Mouse (Mus musculus): ENCODE data around the gene Zfyve26. TPM values are rescaled to one million over a fixed set of nuclear protein-coding genes. Genes with fewer than 3 reads are reported as not detected.

Zfyve26 gene
- total RNA-seq, 1 experiment = 22.8 TPM

GRCm38 (mm10) chr12:79331722-79332121 is 35.6 kb upstream of the Zfyve26 start:
- Histone ChIP-seq H3K36me3 (ENCODE audit: control insufficient read depth, insufficient read depth, low read length, poor library complexity, severe bottlenecking) (peaks cover 2% of the 10 kb centered on the region; the same call in 1 of the 2 replicates), H3K4me1 (ENCODE audit: control insufficient read depth in 2 of 2, insufficient read depth in 2 of 2, low read length in 2 of 2, poor library complexity in 1 of 2) (0 out of 4 replicates have a peak, but pooled peaks cover 0 to 2% of the 10 kb centered on the region in 2 experiments), H3K4me3 (ENCODE audit: insufficient read depth in 1 of 2, low read depth in 1 of 2, low read length in 2 of 2, poor library complexity in 1 of 2, severe bottlenecking in 1 of 2) (no peak overlapping the region), H3K9me3 (ENCODE audit: control insufficient read depth, insufficient read depth, low read depth, low read length) (no peaks in the 10 kb centered on the region), H3K27ac (ENCODE audit: insufficient read depth, low read depth, low read length, poor library complexity, severe bottlenecking) (no peak overlapping the region), H3K9ac (ENCODE audit: insufficient read depth, low read depth, low read length, poor library complexity, severe bottlenecking) (no peak overlapping the region)
- DNase-seq (ENCODE audit: low read depth, low spot score) = no peak
- TF ChIP-seq ZNF384 (IDR thresholded peaks at IDR 0.05; ENCODE audit: low read depth, low read length) (no peak), ZC3H11A (IDR thresholded peaks at IDR 0.05; ENCODE audit: borderline replicate concordance, low read depth, low read length) (no peak), CHD2 (IDR thresholded peaks at IDR 0.05; ENCODE audit: low read depth, low read length) (no peak), MAFK (IDR thresholded peaks at IDR 0.05; ENCODE audit: insufficient read depth, low read depth, low read length) (no peak), HCFC1 (IDR thresholded peaks at IDR 0.05; ENCODE audit: borderline replicate concordance, insufficient read depth, low read length) (no peak)
- in situ Hi-C loops (cut with MboI; ENCODE audit: low sequenced_read_pairs in 2 of 2, unreplicated experiment in 2 of 2) = no loop called here

GRCm38 (mm10) chr12:79330571-79330970 is 34.5 kb upstream of the Zfyve26 start:
- DNase-seq (ENCODE audit: low read depth, low spot score) = no peak

DNA sequence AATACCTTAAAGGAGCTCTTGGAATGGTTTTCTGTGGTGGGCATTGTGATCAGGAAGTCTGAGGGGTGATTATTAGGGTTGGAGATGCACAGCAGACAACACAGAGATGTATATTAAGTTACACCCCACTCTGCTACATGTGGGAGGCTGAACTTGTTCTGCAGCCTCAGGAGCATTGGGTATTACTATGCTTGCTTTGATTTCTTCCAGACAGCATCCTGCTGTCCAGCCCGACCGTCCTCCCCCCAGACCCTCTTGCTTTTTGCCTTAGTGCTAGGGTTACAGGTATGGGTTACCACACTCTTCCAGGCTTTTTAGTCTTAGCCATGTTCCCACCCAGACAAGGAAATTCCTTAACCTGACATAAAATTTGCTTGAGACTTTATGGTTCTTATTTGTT is 31.8 kb upstream of the Zfyve26 start:
- Histone ChIP-seq H3K9ac (ENCODE audit: insufficient read depth, low read depth, low read length, poor library complexity, severe bottlenecking) (no peak overlapping the region), H3K36me3 (ENCODE audit: control insufficient read depth, insufficient read depth, low read length, poor library complexity, severe bottlenecking) (peaks cover 2% of the 10 kb centered on the region; the same call in 1 of the 2 replicates), H3K4me3 (ENCODE audit: insufficient read depth in 1 of 2, low read depth in 1 of 2, low read length in 2 of 2, poor library complexity in 1 of 2, severe bottlenecking in 1 of 2) (no peak overlapping the region), H3K9me3 (ENCODE audit: control insufficient read depth, insufficient read depth, low read depth, low read length) (no peaks in the 10 kb centered on the region), H3K4me1 (ENCODE audit: control insufficient read depth in 2 of 2, insufficient read depth in 2 of 2, low read length in 2 of 2, poor library complexity in 1 of 2) (0 out of 4 replicates have a peak, but pooled peaks cover 4% of the 10 kb centered on the region in 2 experiments), H3K27ac (ENCODE audit: insufficient read depth, low read depth, low read length, poor library complexity, severe bottlenecking) (no peak overlapping the region)
- no peak for DNase-seq (ENCODE audit: low read depth, low spot score)
- in situ Hi-C loops (cut with MboI; ENCODE audit: low sequenced_read_pairs in 2 of 2, unreplicated experiment in 2 of 2) = no loop called here
- TF ChIP-seq ZC3H11A (IDR thresholded peaks at IDR 0.05; ENCODE audit: borderline replicate concordance, low read depth, low read length) (no peak), CHD2 (IDR thresholded peaks at IDR 0.05; ENCODE audit: low read depth, low read length) (no peak), HCFC1 (IDR thresholded peaks at IDR 0.05; ENCODE audit: borderline replicate concordance, insufficient read depth, low read length) (no peak), MAFK (IDR thresholded peaks at IDR 0.05; ENCODE audit: insufficient read depth, low read depth, low read length) (no peak), ZNF384 (IDR thresholded peaks at IDR 0.05; ENCODE audit: low read depth, low read length) (no peak)

More at GRCm38 (mm10) chr12:79330571-79330970, 34.5 kb upstream of the Zfyve26 start:
- no peak overlapping the region for H3K4me3 ChIP-seq (ENCODE audit: insufficient read depth in 1 of 2, low read depth in 1 of 2, low read length in 2 of 2, poor library complexity in 1 of 2, severe bottlenecking in 1 of 2)
- no peaks in the 10 kb centered on the region for H3K9me3 ChIP-seq (ENCODE audit: control insufficient read depth, insufficient read depth, low read depth, low read length)
- peaks cover 2% of the 10 kb centered on the region; the same call in 1 of the 2 replicates for H3K36me3 ChIP-seq (ENCODE audit: control insufficient read depth, insufficient read depth, low read length, poor library complexity, severe bottlenecking)
- in situ Hi-C loops (cut with MboI; ENCODE audit: low sequenced_read_pairs in 2 of 2, unreplicated experiment in 2 of 2) = no loop called here
- 0 out of 4 replicates have a peak, but pooled peaks cover 4% of the 10 kb centered on the region in 2 experiments for H3K4me1 ChIP-seq (ENCODE audit: control insufficient read depth in 2 of 2, insufficient read depth in 2 of 2, low read length in 2 of 2, poor library complexity in 1 of 2)
- no peak overlapping the region for H3K27ac ChIP-seq (ENCODE audit: insufficient read depth, low read depth, low read length, poor library complexity, severe bottlenecking)
- TF ChIP-seq HCFC1 (IDR thresholded peaks at IDR 0.05; ENCODE audit: borderline replicate concordance, insufficient read depth, low read length) (no peak), ZC3H11A (IDR thresholded peaks at IDR 0.05; ENCODE audit: borderline replicate concordance, low read depth, low read length) (no peak), CHD2 (IDR thresholded peaks at IDR 0.05; ENCODE audit: low read depth, low read length) (no peak), MAFK (IDR thresholded peaks at IDR 0.05; ENCODE audit: insufficient read depth, low read depth, low read length) (no peak), ZNF384 (IDR thresholded peaks at IDR 0.05; ENCODE audit: low read depth, low read length) (no peak)
- H3K9ac ChIP-seq (ENCODE audit: insufficient read depth, low read depth, low read length, poor library complexity, severe bottlenecking) = no peak overlapping the region

- H3K36me3 ChIP-seq (ENCODE audit: control insufficient read depth, insufficient read depth, low read length, poor library complexity, severe bottlenecking) = peaks cover 2% of the 10 kb centered on the region; the same call in 1 of the 2 replicates
- H3K4me1 ChIP-seq (ENCODE audit: control insufficient read depth in 2 of 2, insufficient read depth in 2 of 2, low read length in 2 of 2, poor library complexity in 1 of 2) = 0 out of 4 replicates have a peak, but pooled peaks cover 4% of the 10 kb centered on the region in 2 experiments
- in situ Hi-C loops (cut with MboI; ENCODE audit: low sequenced_read_pairs in 2 of 2, unreplicated experiment in 2 of 2) = no loop called here
- no peaks in the 10 kb centered on the region for H3K9me3 ChIP-seq (ENCODE audit: control insufficient read depth, insufficient read depth, low read depth, low read length)
- H3K4me3 ChIP-seq (ENCODE audit: insufficient read depth in 1 of 2, low read depth in 1 of 2, low read length in 2 of 2, poor library complexity in 1 of 2, severe bottlenecking in 1 of 2) = no peak overlapping the region
- H3K27ac ChIP-seq (ENCODE audit: insufficient read depth, low read depth, low read length, poor library complexity, severe bottlenecking) = no peak overlapping the region
- no peak overlapping the region for H3K9ac ChIP-seq (ENCODE audit: insufficient read depth, low read depth, low read length, poor library complexity, severe bottlenecking)
- TF ChIP-seq HCFC1 (IDR thresholded peaks at IDR 0.05; ENCODE audit: borderline replicate concordance, insufficient read depth, low read length) (no peak), ZNF384 (IDR thresholded peaks at IDR 0.05; ENCODE audit: low read depth, low read length) (no peak), CHD2 (IDR thresholded peaks at IDR 0.05; ENCODE audit: low read depth, low read length) (no peak), ZC3H11A (IDR thresholded peaks at IDR 0.05; ENCODE audit: borderline replicate concordance, low read depth, low read length) (no peak), MAFK (IDR thresholded peaks at IDR 0.05; ENCODE audit: insufficient read depth, low read depth, low read length) (no peak)
- no peak for DNase-seq (ENCODE audit: low read depth, low spot score)
These were observed 30.6 kb upstream of the Zfyve26 start for GRCm38 (mm10) chr12:79326745-79327144.
